Mouse (Mus musculus) heart, embryonic 16.5 days (tissue): ENCODE results near the gene Fos. TPM values are rescaled to one million over a fixed set of nuclear protein-coding genes. Genes with fewer than 3 reads are reported as not detected.

ENCODE experiments used
- ATAC-seq: fragments of 200-750 bp; cut with Nextera tagmentation; replicated peaks from 2 replicates; pipeline ENCODE4 v1.8.0; 2017; ENCODE audit warnings: moderate number of reproducible peaks; ENCODE audit not compliant: insufficient read depth, low FRiP score; ENCODE audit errors: extremely low read depth
- H3K27ac ChIP-seq: fragments of 300-500 bp; sonication (generic); 2 replicates; pipeline ENCODE4 v1.5.1; 2014; ENCODE audit warnings: mild to moderate bottlenecking, low read length, control low read depth, moderate library complexity
- H3K27me3 ChIP-seq: fragments of 300-500 bp; sonication (generic); 2 replicates; pipeline ENCODE4 v1.6.1; 2014; ENCODE audit warnings: low read length, mixed read lengths; ENCODE audit not compliant: control insufficient read depth, insufficient read depth
- H3K36me3 ChIP-seq: fragments of 300-500 bp; sonication (generic); 2 replicates; pipeline ENCODE4 v1.6.1; 2014; ENCODE audit not compliant: control insufficient read depth, insufficient read depth
- H3K4me1 ChIP-seq: fragments of 300-500 bp; sonication (generic); 2 replicates; pipeline ENCODE4 v1.6.1; 2014; ENCODE audit warnings: low read length, mixed read lengths; ENCODE audit not compliant: control insufficient read depth, insufficient read depth
- H3K4me2 ChIP-seq: fragments of 300-500 bp; sonication (generic); 2 replicates; pipeline ENCODE4 v1.6.1; 2014; ENCODE audit warnings: low read depth, mild to moderate bottlenecking, control low read depth, low read length
- H3K4me3 ChIP-seq: fragments of 300-500 bp; sonication (generic); 2 replicates; pipeline ENCODE4 v1.5.1; 2014; ENCODE audit warnings: mild to moderate bottlenecking, control low read depth, low read length
- H3K9ac ChIP-seq: fragments of 300-500 bp; sonication (generic); 2 replicates; pipeline ENCODE4 v1.6.1; 2014; ENCODE audit warnings: low read length, control low read depth
- H3K9me3 ChIP-seq: fragments of 300-500 bp; sonication (generic); replicated peaks from 2 replicates; pipeline ENCODE4 v1.6.1; 2016; ENCODE audit warnings: low read length; ENCODE audit not compliant: control insufficient read depth
- WGBS: fragments of 180-500 bp; shearing (Covaris S2); extraction: QIAGEN DNeasy Blood & Tissue Kit; methylation state at CpG from one replicate; pipeline ENCODE4 v1.1.7; 2014; 5-methylcytosine and 5-hydroxymethylcytosine counted together
- polyA plus RNA-seq: library from polyadenylated mRNA; unstranded; fragments of >200 nt; fragmentation: Nextera tagmentation; extraction: Ambion mirVana; gene quantifications from 2 replicates; pipeline ENCODE4 v1.2.1, GENCODE M21; 2015

Fos gene
- polyA plus RNA-seq, 1 experiment from 2014 or later: 6.6 TPM

- peaks cover 35% of the 10 kb centered on the region for H3K4me1 ChIP-seq
- 43% methylated on average over 17 of the region's 17 CpGs for WGBS
These were observed 36.4 kb upstream of the Fos start for GRCm38 (mm10) chr12:85437172-85437876.

GRCm38 (mm10) chr12:85443456-85443855 lies 30.2 kb upstream of the Fos start:
- Histone ChIP-seq H3K4me1 (peaks cover 12% of the 10 kb centered on the region), H3K4me2 (no peak overlapping the region), H3K9ac (no peak overlapping the region), H3K4me3 (no peak overlapping the region), H3K27me3 (no peaks in the 10 kb centered on the region), H3K27ac (no peak overlapping the region), H3K36me3 (no peaks in the 10 kb centered on the region), H3K9me3 (no peaks in the 10 kb centered on the region)
- 78% methylated on average over 1 of the region's 1 CpGs for WGBS
- ATAC-seq: no peak

More at GRCm38 (mm10) chr12:85437172-85437876, 36.4 kb upstream of the Fos start:
- no peaks in the 10 kb centered on the region for H3K9me3 ChIP-seq
- peak overlapping the region; percentile 93 for H3K27ac ChIP-seq
- H3K36me3 ChIP-seq: no peaks in the 10 kb centered on the region
- H3K4me2 ChIP-seq: no peak overlapping the region
- H3K4me3 ChIP-seq: no peak overlapping the region
- ATAC-seq: no peak
- H3K27me3 ChIP-seq: no peaks in the 10 kb centered on the region
- H3K9ac ChIP-seq: no peak overlapping the region; the same call in 1 of the 2 replicates

GRCm38 (mm10) chr12:85444646-85445045 lies 29.0 kb upstream of the Fos start:
- no peaks in the 10 kb centered on the region for H3K27me3 ChIP-seq
- peaks cover 12% of the 10 kb centered on the region for H3K4me1 ChIP-seq
- H3K4me2 ChIP-seq: peak overlapping the region; percentile 45
- H3K27ac ChIP-seq: peak overlapping the region; percentile 8
- no peak overlapping the region for H3K9ac ChIP-seq
- peak overlapping the region; percentile 11; the same call in 1 of the 2 replicates for H3K4me3 ChIP-seq
- no peaks in the 10 kb centered on the region for H3K36me3 ChIP-seq
- H3K9me3 ChIP-seq: no peaks in the 10 kb centered on the region
- ATAC-seq: no peak; the same call in 1 of the 2 replicates
- 41% methylated on average over 6 of the region's 6 CpGs for WGBS

- no peak for ATAC-seq
- Histone ChIP-seq H3K27ac (no peak overlapping the region), H3K4me2 (no peak overlapping the region), H3K4me3 (no peak overlapping the region), H3K9ac (no peak overlapping the region), H3K27me3 (no peaks in the 10 kb centered on the region), H3K36me3 (no peaks in the 10 kb centered on the region), H3K4me1 (peaks cover 18% of the 10 kb centered on the region), H3K9me3 (no peaks in the 10 kb centered on the region)
- WGBS: 76% methylated on average over 6 of the region's 6 CpGs
These were observed 26.7 kb upstream of the Fos start for GRCm38 (mm10) chr12:85447009-85447408.

- no peak for ATAC-seq
- no peak overlapping the region for H3K9ac ChIP-seq
- H3K27ac ChIP-seq: no peak overlapping the region
- H3K27me3 ChIP-seq: no peaks in the 10 kb centered on the region
- H3K4me1 ChIP-seq: peaks cover 22% of the 10 kb centered on the region
- no peaks in the 10 kb centered on the region for H3K9me3 ChIP-seq
- no peak overlapping the region for H3K4me2 ChIP-seq
- WGBS: 43% methylated on average over 4 of the region's 4 CpGs
- H3K4me3 ChIP-seq: no peak overlapping the region
- no peaks in the 10 kb centered on the region for H3K36me3 ChIP-seq
These were observed 26.2 kb upstream of the Fos start for GRCm38 (mm10) chr12:85447490-85447889.

- H3K9ac ChIP-seq: no peak overlapping the region
- no peak overlapping the region for H3K27ac ChIP-seq
- no peak overlapping the region for H3K4me3 ChIP-seq
- no peak overlapping the region for H3K4me2 ChIP-seq
- no peaks in the 10 kb centered on the region for H3K27me3 ChIP-seq
- no peaks in the 10 kb centered on the region for H3K36me3 ChIP-seq
- H3K4me1 ChIP-seq: peaks cover 25% of the 10 kb centered on the region
- H3K9me3 ChIP-seq: no peaks in the 10 kb centered on the region
- no peak for ATAC-seq
- 94% methylated on average over 1 of the region's 1 CpGs for WGBS
These were observed 24.2 kb upstream of the Fos start for GRCm38 (mm10) chr12:85449478-85449877.

GRCm38 (mm10) chr12:85451693-85452491 lies 21.8 kb upstream of the Fos start:
- H3K4me3 ChIP-seq: peak overlapping the region; percentile 12
- peak; percentile 14 for ATAC-seq
- peak overlapping the region; percentile 60 for H3K9ac ChIP-seq
- H3K9me3 ChIP-seq: no peaks in the 10 kb centered on the region
- H3K4me1 ChIP-seq: peaks cover 36% of the 10 kb centered on the region
- peak overlapping the region; percentile 80 for H3K27ac ChIP-seq
- no peaks in the 10 kb centered on the region for H3K27me3 ChIP-seq
- H3K4me2 ChIP-seq: peak overlapping the region; percentile 56
- no peaks in the 10 kb centered on the region for H3K36me3 ChIP-seq
- 20% methylated on average over 22 of the region's 22 CpGs for WGBS

- H3K9ac ChIP-seq: peak overlapping the region; percentile 67
- peak overlapping the region; percentile 55 for H3K4me3 ChIP-seq
- H3K27me3 ChIP-seq: no peaks in the 10 kb centered on the region
- H3K4me1 ChIP-seq: peaks cover 38% of the 10 kb centered on the region
- ATAC-seq: peak; percentile 96
- under 1% methylated on average over 44 of the region's 44 CpGs for WGBS
- H3K36me3 ChIP-seq: no peaks in the 10 kb centered on the region
- peak overlapping the region; percentile 92 for H3K27ac ChIP-seq
- H3K9me3 ChIP-seq: no peaks in the 10 kb centered on the region
- peak overlapping the region; percentile 69 for H3K4me2 ChIP-seq
These were observed 18.3 kb upstream of the Fos start for GRCm38 (mm10) chr12:85455065-85456058.
